Mouse (Mus musculus) thymus, adult 2 months (tissue): ENCODE results near the gene Mycbpap. TPM values are rescaled to one million over a fixed set of nuclear protein-coding genes. Genes with fewer than 3 reads are reported as not detected.

Experiments
- DNase-seq: peaks from one replicate; pipeline ENCODE4 v3.0.0; 2021
- H3K27ac ChIP-seq: fragments of 200-500 bp; 2 replicates; pipeline ENCODE4 v1.5.1; 2012; ENCODE audit warnings: low read length, control low read depth; ENCODE audit not compliant: control insufficient read depth, insufficient read depth
- H3K27me3 ChIP-seq: fragments of 200-500 bp; 2 replicates; pipeline ENCODE4 v1.6.1; 2012; ENCODE audit warnings: mild to moderate bottlenecking, low read length, moderate library complexity, mixed read lengths; ENCODE audit not compliant: control insufficient read depth, insufficient read depth
- H3K36me3 ChIP-seq: fragments of 200-500 bp; 2 replicates; pipeline ENCODE4 v1.6.1; 2012; ENCODE audit warnings: mild to moderate bottlenecking, low read length, moderate library complexity; ENCODE audit not compliant: control insufficient read depth, insufficient read depth
- H3K4me1 ChIP-seq: fragments of 200-500 bp; replicated peaks from 2 replicates; pipeline ENCODE4 v1.6.1; 2012; ENCODE audit warnings: low read length; ENCODE audit not compliant: control insufficient read depth, insufficient read depth
- H3K4me3 ChIP-seq: fragments of 200-500 bp; 2 replicates; pipeline ENCODE4 v1.5.1; 2012; ENCODE audit warnings: mild to moderate bottlenecking, low read length, control low read depth, moderate library complexity; ENCODE audit not compliant: control insufficient read depth, insufficient read depth
- CTCF ChIP-seq: fragments of 200-500 bp; IDR thresholded peaks from 2 replicates; pipeline ENCODE4 v1.5.1; 2012; ENCODE audit warnings: mild to moderate bottlenecking, control low read depth, low read length, moderate library complexity, borderline replicate concordance; ENCODE audit not compliant: control insufficient read depth, poor library complexity, insufficient read depth; ENCODE audit errors: extremely low read depth
- POLR2A ChIP-seq: fragments of 200-500 bp; IDR thresholded peaks from 2 replicates; pipeline ENCODE4 v1.6.1; 2012; ENCODE audit warnings: mild to moderate bottlenecking, low read length, control low read depth, moderate library complexity; ENCODE audit not compliant: control insufficient read depth, poor library complexity, insufficient read depth; ENCODE audit errors: extremely low read depth
- WGBS: fragments of 180-500 bp; shearing (Covaris S2); methylation state at CpG from one replicate; pipeline ENCODE4 v1.1.7; 2018; 5-methylcytosine and 5-hydroxymethylcytosine counted together
- polyA plus RNA-seq: library from polyadenylated mRNA; depleted of rRNA; stranded (reverse); fragments of >200 nt; gene quantifications from 2 replicates; pipeline ENCODE4 v1.2.3, GENCODE M21; 2012

Mycbpap gene
- polyA plus RNA-seq, 1 experiment = 0.19 TPM

- Histone ChIP-seq H3K4me1 (no peaks in the 10 kb centered on the region; the same call in 1 of the 2 replicates), H3K4me3 (peak overlapping the region; percentile 28), H3K27me3 (no peaks in the 10 kb centered on the region; the same call in 1 of the 2 replicates), H3K27ac (no peak overlapping the region), H3K36me3 (no peaks in the 10 kb centered on the region)
- no peak for DNase-seq
- 5% methylated on average over 55 of the region's 55 CpGs for WGBS
- no peak for TF ChIP-seq CTCF
- TF ChIP-seq POLR2A = no peak
These were observed 30.4 kb downstream of the Mycbpap start for GRCm38 (mm10) chr11:94491035-94491748.

- no peaks in the 10 kb centered on the region for H3K36me3 ChIP-seq
- WGBS = 53% methylated on average over 4 of the region's 4 CpGs
- no peaks in the 10 kb centered on the region; the same call in 1 of the 2 replicates for H3K27me3 ChIP-seq
- H3K4me1 ChIP-seq = no peaks in the 10 kb centered on the region; the same call in 1 of the 2 replicates
- no peak overlapping the region for H3K4me3 ChIP-seq
- no peak overlapping the region for H3K27ac ChIP-seq
- TF ChIP-seq POLR2A = no peak
- no peak for TF ChIP-seq CTCF
- DNase-seq = no peak
These were observed 31.8 kb downstream of the Mycbpap start for GRCm38 (mm10) chr11:94489745-94490144.

DNA sequence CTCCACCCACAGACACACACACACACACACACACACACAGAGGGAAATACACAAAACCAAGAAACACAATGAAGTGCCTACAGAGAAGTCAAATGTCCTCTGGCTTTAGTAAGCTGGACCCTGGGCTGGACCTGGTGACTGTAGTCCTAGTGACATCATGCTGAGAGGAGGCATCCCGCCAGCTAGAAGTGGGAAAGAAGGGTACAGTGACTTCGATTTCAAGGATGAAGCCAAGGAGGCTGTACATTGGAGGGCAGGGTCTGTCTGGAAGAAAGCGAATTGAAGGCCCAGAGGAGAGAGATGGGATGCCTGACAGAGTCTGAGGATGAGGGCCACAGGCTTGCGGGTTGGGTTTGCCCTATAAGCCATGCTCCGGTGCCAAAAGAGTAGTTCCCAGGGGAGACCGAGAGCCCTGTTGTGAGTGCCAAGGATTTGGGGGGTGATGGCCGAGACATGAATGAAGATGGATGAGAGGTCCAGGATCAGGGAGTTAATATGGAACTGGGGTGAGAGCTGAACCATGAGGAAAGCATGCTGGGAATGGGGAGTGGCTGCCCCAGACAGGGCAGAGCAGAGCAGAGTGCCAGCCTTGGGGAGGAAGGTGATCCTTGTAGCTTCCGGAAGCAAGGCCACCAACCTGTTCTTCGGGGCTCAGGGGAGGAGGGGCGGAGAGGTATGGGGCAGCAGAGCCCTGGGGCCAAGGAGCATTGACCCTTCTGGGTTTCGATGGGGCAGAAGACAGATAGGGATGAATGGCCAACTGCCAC lies 32.6 kb downstream of the Mycbpap start:
- 94% methylated on average over 11 of the region's 11 CpGs for WGBS
- TF ChIP-seq POLR2A (no peak), CTCF (no peak)
- Histone ChIP-seq H3K4me1 (no peaks in the 10 kb centered on the region; the same call in 1 of the 2 replicates), H3K27me3 (no peaks in the 10 kb centered on the region; the same call in 1 of the 2 replicates), H3K36me3 (no peaks in the 10 kb centered on the region), H3K4me3 (no peak overlapping the region), H3K27ac (no peak overlapping the region)
- DNase-seq = no peak

DNA sequence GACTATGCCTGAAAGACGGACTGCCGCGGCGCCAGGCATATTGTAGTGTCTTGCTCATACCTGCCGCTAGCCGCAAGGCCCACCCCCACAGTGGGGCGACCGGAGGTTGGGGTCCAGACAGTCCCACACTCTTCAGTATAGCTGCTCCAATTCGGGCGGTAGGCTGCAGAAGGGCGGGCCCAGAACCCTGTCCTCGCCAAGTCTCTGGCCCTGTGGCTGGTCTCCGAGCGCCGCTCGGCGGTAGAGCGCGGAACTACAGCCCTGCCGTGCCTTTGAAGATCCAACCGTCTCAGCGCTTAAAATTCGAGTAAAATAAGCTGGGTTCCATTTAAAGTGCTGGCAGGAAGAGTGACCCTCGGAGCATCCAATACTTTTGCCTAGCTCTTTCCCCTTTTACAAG lies 35.5 kb downstream of the Mycbpap start, which contains the start of gene Spata20:
Spata20 (minus strand) TSS at position 179 of the 400 bp plus-strand sequence.
- no peak within 1 kb of the TSS for H3K27ac ChIP-seq
- no peaks in the 10 kb centered on the region; the same call in 1 of the 2 replicates for H3K27me3 ChIP-seq
- TF ChIP-seq POLR2A (no peak), CTCF (peak; percentile 83)
- WGBS = 3% methylated on average over 24 of the region's 24 CpGs
- peak; percentile 72 for DNase-seq
- H3K4me1 ChIP-seq = no peaks in the 10 kb centered on the region; the same call in 1 of the 2 replicates
- H3K4me3 ChIP-seq = no peak within 1 kb of the TSS
- H3K36me3 ChIP-seq = no peaks in the 10 kb centered on the region

DNA sequence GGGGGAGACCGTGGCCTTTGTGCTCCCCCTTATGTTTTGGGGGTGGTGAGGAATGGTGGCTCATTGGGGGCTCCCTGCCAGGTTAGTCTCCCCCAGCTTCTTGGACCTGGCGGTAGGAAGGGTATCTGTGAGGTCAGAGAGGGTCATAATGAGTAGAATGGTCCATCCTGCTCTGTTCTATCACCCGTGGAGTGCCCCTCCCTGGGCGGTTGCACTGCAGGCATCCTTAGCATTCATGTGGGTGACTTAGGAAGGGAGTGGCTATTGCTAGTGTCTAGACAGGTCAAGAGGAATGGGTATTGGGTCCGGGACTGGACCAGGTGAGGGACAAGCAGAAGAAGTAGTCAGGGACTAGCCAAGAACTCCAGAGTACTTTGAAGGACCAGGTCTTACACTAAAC lies 36.3 kb downstream of the Mycbpap start:
- WGBS = 78% methylated on average over 5 of the region's 5 CpGs
- Histone ChIP-seq H3K4me1 (no peaks in the 10 kb centered on the region), H3K36me3 (no peaks in the 10 kb centered on the region), H3K27ac (no peak overlapping the region), H3K27me3 (no peaks in the 10 kb centered on the region; the same call in 1 of the 2 replicates), H3K4me3 (no peak overlapping the region)
- TF ChIP-seq CTCF (no peak), POLR2A (no peak)
- DNase-seq = no peak

- Histone ChIP-seq H3K4me1 (no peaks in the 10 kb centered on the region), H3K4me3 (no peak overlapping the region), H3K36me3 (no peaks in the 10 kb centered on the region), H3K27ac (no peak overlapping the region), H3K27me3 (no peaks in the 10 kb centered on the region; the same call in 1 of the 2 replicates)
- DNase-seq = no peak
- TF ChIP-seq POLR2A (no peak), CTCF (no peak)
- 91% methylated on average over 9 of the region's 9 CpGs for WGBS
These were observed 36.9 kb downstream of the Mycbpap start for GRCm38 (mm10) chr11:94484636-94485035.
